In genomic region chr2:156474891-156475284, GRCm38 (mm10) we compare ENCODE assay signal across 8 mouse cellular contexts. TPM values are rescaled to one million over a fixed set of nuclear protein-coding genes. Genes with fewer than 3 reads are reported as not detected.
DNase-seq lines count a peak whose midpoint lies in the region; ATAC-seq and TF ChIP-seq lines count a peak whose summit lies in the region.

No protein-coding gene starts in this region.

- peaks cover 6 to 21% of the 10 kb centered on the region in 2 experiments; a peak in 3 of 4 replicates for H3K4me1 ChIP-seq in ES-E14 (ENCODE audit: control insufficient read depth in 2 of 2, insufficient read depth in 2 of 2, low read length in 2 of 2, poor library complexity in 1 of 2)
- peaks cover 16% of the 10 kb centered on the region for H3K4me1 ChIP-seq in heart, postnatal 0 days (ENCODE audit: control insufficient read depth, insufficient read depth)
- peaks cover 33% of the 10 kb centered on the region for H3K4me1 ChIP-seq in limb, embryonic 13.5 days
- peaks cover 34% of the 10 kb centered on the region for H3K4me1 ChIP-seq in midbrain, embryonic 15.5 days

- DNase-seq in cerebellum, adult 11 months, result peak; percentile 39
- DNase-seq in cerebellum, postnatal 25 days, result no peak
- DNase-seq in ES-E14 (ENCODE audit: low read depth, low spot score), result no peak
- peak; percentile 30 for DNase-seq in heart, postnatal 0 days (ENCODE audit: low spot score)
- no peak for DNase-seq in right cerebral cortex, postnatal 4 days

- peak overlapping the region; percentile 77 to 78 for H3K4me3 ChIP-seq in ES-E14 (ENCODE audit: insufficient read depth in 1 of 2, low read depth in 1 of 2, low read length in 2 of 2, poor library complexity in 1 of 2, severe bottlenecking in 1 of 2)
- H3K4me3 ChIP-seq in heart, postnatal 0 days (ENCODE audit: low read depth, low read length), result peak overlapping the region; percentile 52
- peak overlapping the region; percentile 77 for H3K4me3 ChIP-seq in limb, embryonic 13.5 days
- peak overlapping the region; percentile 55 for H3K4me3 ChIP-seq in midbrain, embryonic 15.5 days

- 7% methylated on average over 12 of the region's 12 CpGs for WGBS in heart, postnatal 0 days
- 24% methylated on average over 12 of the region's 12 CpGs for WGBS in limb, embryonic 13.5 days
- WGBS in midbrain, embryonic 15.5 days, result 29% methylated on average over 12 of the region's 12 CpGs

- ATAC-seq in heart, postnatal 0 days (ENCODE audit: insufficient read depth, low read depth), result 0 out of 2 replicates have a peak, but pooled peaks have one; percentile 13
- ATAC-seq in limb, embryonic 13.5 days (ENCODE audit: low FRiP score, low read depth), result peak; percentile 60; the same call in 1 of the 2 replicates
- peak; percentile 34 for ATAC-seq in midbrain, embryonic 15.5 days (replicated peaks)
- no peak for ATAC-seq in monocyte, adult 5-6 weeks (replicated peaks; ENCODE audit: insufficient number of reproducible peaks, low FRiP score, low TSS enrichment, poor library complexity, severe bottlenecking)

- H3K27ac ChIP-seq in ES-E14 (ENCODE audit: insufficient read depth, low read depth, low read length, poor library complexity, severe bottlenecking), result no peak overlapping the region
- H3K27ac ChIP-seq in heart, postnatal 0 days (ENCODE audit: low read depth), result peak overlapping the region; percentile 43
- H3K27ac ChIP-seq in limb, embryonic 13.5 days, result peak overlapping the region; percentile 84
- peak overlapping the region; percentile 74 for H3K27ac ChIP-seq in midbrain, embryonic 15.5 days

- H3K27me3 ChIP-seq in heart, postnatal 0 days (ENCODE audit: control insufficient read depth, insufficient read depth, low read length), result no peaks in the 10 kb centered on the region
- no peaks in the 10 kb centered on the region for H3K27me3 ChIP-seq in limb, embryonic 13.5 days
- no peaks in the 10 kb centered on the region for H3K27me3 ChIP-seq in midbrain, embryonic 15.5 days (replicated peaks)

- no peaks in the 10 kb centered on the region for H3K36me3 ChIP-seq in ES-E14 (ENCODE audit: control insufficient read depth, insufficient read depth, low read length, poor library complexity, severe bottlenecking)
- H3K36me3 ChIP-seq in heart, postnatal 0 days (replicated peaks; ENCODE audit: control insufficient read depth, insufficient read depth, low read length), result no peaks in the 10 kb centered on the region
- H3K36me3 ChIP-seq in limb, embryonic 13.5 days, result no peaks in the 10 kb centered on the region
- H3K36me3 ChIP-seq in midbrain, embryonic 15.5 days (replicated peaks), result no peaks in the 10 kb centered on the region

- H3K9ac ChIP-seq in ES-E14 (ENCODE audit: insufficient read depth, low read depth, low read length, poor library complexity, severe bottlenecking), result peak overlapping the region; percentile 70
- H3K9ac ChIP-seq in heart, postnatal 0 days (replicated peaks; ENCODE audit: low read depth, low read length), result peak overlapping the region; percentile 45
- peak overlapping the region; percentile 91 for H3K9ac ChIP-seq in limb, embryonic 13.5 days
- peak overlapping the region; percentile 78 for H3K9ac ChIP-seq in midbrain, embryonic 15.5 days

- in situ Hi-C loops in ES-E14 (cut with MboI; ENCODE audit: low sequenced_read_pairs in 2 of 2, unreplicated experiment in 2 of 2), result no loop called here

- H3K4me2 ChIP-seq in heart, postnatal 0 days (ENCODE audit: low read depth, low read length), result peak overlapping the region; percentile 75
- peak overlapping the region; percentile 90 for H3K4me2 ChIP-seq in limb, embryonic 13.5 days (replicated peaks)
- peak overlapping the region; percentile 90 for H3K4me2 ChIP-seq in midbrain, embryonic 15.5 days

- H3K9me3 ChIP-seq in ES-E14 (ENCODE audit: control insufficient read depth, insufficient read depth, low read depth, low read length), result no peaks in the 10 kb centered on the region
- H3K9me3 ChIP-seq in heart, postnatal 0 days (replicated peaks; ENCODE audit: control insufficient read depth, low read length), result no peaks in the 10 kb centered on the region
- no peaks in the 10 kb centered on the region for H3K9me3 ChIP-seq in limb, embryonic 13.5 days
- no peaks in the 10 kb centered on the region for H3K9me3 ChIP-seq in midbrain, embryonic 15.5 days

- TF ChIP-seq CTCF in heart, postnatal 0 days (IDR thresholded peaks at IDR 0.05; ENCODE audit: low read depth), result no peak

- no peak for TF ChIP-seq EP300 in heart, postnatal 0 days (IDR thresholded peaks at IDR 0.05; ENCODE audit: low read depth)

TF ChIP-seq in ES-E14, 5 proteins besides CTCF, POLR2A, EP300 and RAD21:
- TF ChIP-seq ZNF384 (IDR thresholded peaks at IDR 0.05; ENCODE audit: low read depth, low read length) (no peak), CHD2 (IDR thresholded peaks at IDR 0.05; ENCODE audit: low read depth, low read length) (no peak), ZC3H11A (IDR thresholded peaks at IDR 0.05; ENCODE audit: borderline replicate concordance, low read depth, low read length) (no peak), HCFC1 (IDR thresholded peaks at IDR 0.05; ENCODE audit: borderline replicate concordance, insufficient read depth, low read length) (no peak), MAFK (IDR thresholded peaks at IDR 0.05; ENCODE audit: insufficient read depth, low read depth, low read length) (no peak)

RNA-seq across cellular contexts. Expression of gene Epb41l1, which starts 54.2 kb away (rescaled TPM):
- total RNA-seq in ES-E14 (2012; rRNA removed), result 20.5 and 27.3 TPM in 2 replicates
- 21.5 and 28.2 TPM in 2 replicates for total RNA-seq in heart, postnatal 0 days (2014; rRNA removed; ENCODE audit: low replicate concordance)
- polyA plus RNA-seq in heart, postnatal 0 days (2015; fragmentation: Nextera tagmentation; extraction: Ambion mirVana), result 0.45 and 0.47 TPM in 2 replicates
- 3.3 and 3.7 TPM in 2 replicates for polyA plus RNA-seq in limb, embryonic 13.5 days (2015; fragmentation: Nextera tagmentation; extraction: Ambion mirVana)
- 15.6 and 19.6 TPM in 2 replicates for polyA plus RNA-seq in midbrain, embryonic 15.5 days (2015; fragmentation: Nextera tagmentation; extraction: Ambion mirVana)
- total RNA-seq in monocyte, adult 5-6 weeks (2017), result 3.5 to 7.1 TPM (median 6.2 TPM) in 3 replicates

Comparison
In these comparisons a context has a peak if more than half of its experiments do, and no peak if none do; other contexts are left out.
1. DNase-seq: peak in cerebellum, adult 11 months (single experiment) and heart, postnatal 0 days (single experiment); none in cerebellum, postnatal 25 days (0 of 2), ES-E14 (single experiment) and right cerebral cortex, postnatal 4 days (single experiment).
2. Peak in every context shown above with its lines, with median percentiles within 50 percentile points of each other: H3K4me3 ChIP-seq, H3K9ac ChIP-seq and H3K4me2 ChIP-seq.